Mouse (Mus musculus): Measurements from ENCODE around the gene Tecr. TPM values are rescaled to one million over a fixed set of nuclear protein-coding genes. Genes with fewer than 3 reads are reported as not detected.

The Tecr gene
- total and polyA plus RNA-seq, 3 experiments: 111 to 199 (median 171) TPM

GRCm38 (mm10) chr8:83611921-83612320 is 4.2 kb upstream of the Tecr start:
- peaks cover 3 to 33% of the 10 kb centered on the region in 2 experiments for H3K4me1 ChIP-seq (ENCODE audit: control insufficient read depth in 1 of 2, insufficient read depth in 2 of 2)
- no peaks in the 10 kb centered on the region for H3K9me3 ChIP-seq (replicated peaks; ENCODE audit: low read length)
- H3K27ac ChIP-seq (ENCODE audit: insufficient read depth, low read depth): no peak overlapping the region
- peaks cover 32 to 43% of the 10 kb centered on the region in 2 experiments for H3K36me3 ChIP-seq (replicated peaks in 1 of 2; ENCODE audit: control insufficient read depth in 1 of 2, insufficient read depth in 1 of 2, low read length in 1 of 2)
- no peaks in the 10 kb centered on the region for H3K27me3 ChIP-seq (replicated peaks)
- H3K4me3 ChIP-seq (replicated peaks in 1 of 3; ENCODE audit: low read depth in 2 of 3, low read length in 2 of 3, poor library complexity in 1 of 3): no peak overlapping the region
- no peak for DNase-seq (ENCODE audit: extremely low read depth)
- H3K79me2 ChIP-seq (replicated peaks; ENCODE audit: control insufficient read depth, extremely low read depth, insufficient read depth, poor library complexity, severe bottlenecking): peaks cover 23% of the 10 kb centered on the region
- in situ Hi-C loops (cut with MboI; ENCODE audit: low pct_ligation_motif_present, low pct_unique_long_range_greater_than_20kb, low sequenced_read_pairs): no loop called here
- H3K9ac ChIP-seq (ENCODE audit: insufficient read depth, low read depth): no peak overlapping the region
- dilution Hi-C loops (cut with MboI; ENCODE audit: extremely low pct_ligation_motif_present, extremely low pct_unique_long_range_greater_than_20kb, low sequenced_read_pairs): no loop called here
- TF ChIP-seq BHLHE40 (IDR thresholded peaks at IDR 0.05; ENCODE audit: low read depth, low read length): no peak
- TF ChIP-seq POLR2A (IDR thresholded peaks at IDR 0.05; ENCODE audit: low read depth, low read length): no peak
- TF ChIP-seq ZNF384 (IDR thresholded peaks at IDR 0.05; ENCODE audit: low read depth, low read length): no peak
- TF ChIP-seq MYC (IDR thresholded peaks at IDR 0.05; ENCODE audit: low read depth, low read length): no peak
- TF ChIP-seq MEF2A (IDR thresholded peaks at IDR 0.05; ENCODE audit: borderline replicate concordance, low read depth, low read length): no peak
- no peak for TF ChIP-seq GABPA (IDR thresholded peaks at IDR 0.05; ENCODE audit: insufficient replicate concordance, low read depth, low read length)
- no peak for TF ChIP-seq USF2 (conservative IDR thresholded peaks at IDR 0.05; ENCODE audit: low read depth, low read length)
- no peak for TF ChIP-seq CTCF (conservative IDR thresholded peaks at IDR 0.05 in 1 of 2, IDR thresholded peaks at IDR 0.05 in 1 of 2; ENCODE audit: low read depth in 2 of 2, low read length in 2 of 2)
- TF ChIP-seq ZMIZ1 (IDR thresholded peaks at IDR 0.05; ENCODE audit: low read depth, low read length): no peak
- TF ChIP-seq JUN (IDR thresholded peaks at IDR 0.05; ENCODE audit: insufficient read depth, low read depth, low read length): no peak
- no peak for TF ChIP-seq RCOR1 (conservative IDR thresholded peaks at IDR 0.05; ENCODE audit: low read depth, low read length)
- TF ChIP-seq ZKSCAN1 (IDR thresholded peaks at IDR 0.05; ENCODE audit: borderline replicate concordance, low read depth, low read length): no peak
- no peak for TF ChIP-seq ETS1 (conservative IDR thresholded peaks at IDR 0.05; ENCODE audit: low read depth, low read length)
- no peak for TF ChIP-seq JUND (conservative IDR thresholded peaks at IDR 0.05; ENCODE audit: low read depth, low read length)
- TF ChIP-seq CHD2 (IDR thresholded peaks at IDR 0.05; ENCODE audit: low read length): no peak
- TF ChIP-seq EP300 (IDR thresholded peaks at IDR 0.05; ENCODE audit: low read length): no peak
- no peak for TF ChIP-seq MAX (IDR thresholded peaks at IDR 0.05; ENCODE audit: low read length)
- no peak overlapping the region for H3K4me2 ChIP-seq (ENCODE audit: insufficient read depth, low read depth, poor library complexity, severe bottlenecking)

- TF ChIP-seq TBP (conservative IDR thresholded peaks at IDR 0.05; ENCODE audit: low read depth, low read length) (no peak), JUN (IDR thresholded peaks at IDR 0.05; ENCODE audit: insufficient read depth, low read depth, low read length) (no peak), BHLHE40 (IDR thresholded peaks at IDR 0.05; ENCODE audit: low read depth, low read length) (no peak), MAX (IDR thresholded peaks at IDR 0.05; ENCODE audit: low read length) (no peak), MAZ (IDR thresholded peaks at IDR 0.05; ENCODE audit: low read depth, low read length) (no peak), E2F4 (IDR thresholded peaks at IDR 0.05; ENCODE audit: insufficient replicate concordance, low read depth, low read length) (no peak), UBTF (IDR thresholded peaks at IDR 0.05; ENCODE audit: low read depth, low read length) (no peak), EP300 (IDR thresholded peaks at IDR 0.05; ENCODE audit: low read length) (no peak), IRF4 (IDR thresholded peaks at IDR 0.05; ENCODE audit: low read depth, low read length) (no peak), TCF12 (IDR thresholded peaks at IDR 0.05; ENCODE audit: low read depth, low read length) (no peak), KAT2A (IDR thresholded peaks at IDR 0.05; ENCODE audit: insufficient replicate concordance, low read length) (no peak), CHD2 (IDR thresholded peaks at IDR 0.05; ENCODE audit: low read length) (no peak), MAFK (IDR thresholded peaks at IDR 0.05; ENCODE audit: insufficient replicate concordance, low read length) (no peak), NRF1 (IDR thresholded peaks at IDR 0.05; ENCODE audit: low read depth, low read length) (no peak)
- Histone ChIP-seq H3K4me3 (replicated peaks in 1 of 3; ENCODE audit: low read depth in 2 of 3, low read length in 2 of 3, poor library complexity in 1 of 3) (peak overlapping the region; percentile 77 to 88 (median 87)), H3K9ac (ENCODE audit: insufficient read depth, low read depth) (peak overlapping the region; percentile 79), H3K79me2 (replicated peaks; ENCODE audit: control insufficient read depth, extremely low read depth, insufficient read depth, poor library complexity, severe bottlenecking) (peaks cover 23% of the 10 kb centered on the region), H3K4me2 (ENCODE audit: insufficient read depth, low read depth, poor library complexity, severe bottlenecking) (peak overlapping the region; percentile 88), H3K27me3 (replicated peaks) (no peaks in the 10 kb centered on the region), H3K4me1 (ENCODE audit: control insufficient read depth in 1 of 2, insufficient read depth in 2 of 2) (peaks cover 3 to 29% of the 10 kb centered on the region in 2 experiments), H3K27ac (ENCODE audit: insufficient read depth, low read depth) (no peak overlapping the region), H3K36me3 (replicated peaks in 1 of 2; ENCODE audit: control insufficient read depth in 1 of 2, insufficient read depth in 1 of 2, low read length in 1 of 2) (peaks cover 32 to 44% of the 10 kb centered on the region in 2 experiments), H3K9me3 (replicated peaks; ENCODE audit: low read length) (no peaks in the 10 kb centered on the region)
- dilution Hi-C loops (cut with MboI; ENCODE audit: extremely low pct_ligation_motif_present, extremely low pct_unique_long_range_greater_than_20kb, low sequenced_read_pairs) (no loop called here), in situ Hi-C loops (cut with MboI; ENCODE audit: low pct_ligation_motif_present, low pct_unique_long_range_greater_than_20kb, low sequenced_read_pairs) (no loop called here)
- no peak for DNase-seq (ENCODE audit: extremely low read depth)
Measured at GRCm38 (mm10) chr8:83609547-83610180, 1.9 kb upstream of the Tecr start.

All from CH12.LX (cell line).